Mouse (Mus musculus): ENCODE results near the gene Itga3. TPM values are rescaled to one million over a fixed set of nuclear protein-coding genes. Genes with fewer than 3 reads are reported as not detected.
"Not testable (repeated sequence)": the region's sequence is repeated elsewhere in the genome, so short reads cannot be mapped to it uniquely, and the experiment has no call there.

Gene Itga3
- total RNA-seq, 4 experiments from 2014 or later: 15.0 to 19.9 (median 17.0) TPM

GRCm38 (mm10) chr11:95033617-95034016 lies 43.0 kb downstream of the Itga3 start:
- DNase-seq (ENCODE audit: low spot score in 2 of 2): no peak

GRCm38 (mm10) chr11:95032945-95033344 lies 43.7 kb downstream of the Itga3 start:
- DNase-seq (ENCODE audit: low spot score in 2 of 2): no peak

GRCm38 (mm10) chr11:95027850-95028470 lies 48.6 kb downstream of the Itga3 start:
- DNase-seq (ENCODE audit: low spot score in 2 of 2): no peak

DNA sequence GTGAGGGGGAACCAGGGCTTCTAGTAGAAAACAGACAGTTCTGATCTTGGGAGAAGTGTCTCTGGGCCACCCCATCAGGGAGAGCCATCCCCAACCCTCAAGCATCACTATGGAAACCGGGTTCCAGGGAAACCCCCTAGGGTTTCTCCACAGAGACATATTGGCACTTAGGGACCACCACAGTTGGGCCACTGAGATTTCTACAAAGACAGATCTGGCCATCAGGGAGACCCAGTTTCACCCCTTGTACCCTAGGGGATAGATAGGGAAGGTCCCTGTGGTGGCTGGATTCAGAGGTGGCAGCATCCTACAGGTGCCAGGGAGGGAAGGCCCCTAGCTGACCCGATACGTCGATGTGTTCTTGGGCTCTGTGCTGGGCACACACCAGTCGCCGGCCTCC lies 49.8 kb downstream of the Itga3 start:
- DNase-seq (ENCODE audit: low spot score in 2 of 2): no peak

DNA sequence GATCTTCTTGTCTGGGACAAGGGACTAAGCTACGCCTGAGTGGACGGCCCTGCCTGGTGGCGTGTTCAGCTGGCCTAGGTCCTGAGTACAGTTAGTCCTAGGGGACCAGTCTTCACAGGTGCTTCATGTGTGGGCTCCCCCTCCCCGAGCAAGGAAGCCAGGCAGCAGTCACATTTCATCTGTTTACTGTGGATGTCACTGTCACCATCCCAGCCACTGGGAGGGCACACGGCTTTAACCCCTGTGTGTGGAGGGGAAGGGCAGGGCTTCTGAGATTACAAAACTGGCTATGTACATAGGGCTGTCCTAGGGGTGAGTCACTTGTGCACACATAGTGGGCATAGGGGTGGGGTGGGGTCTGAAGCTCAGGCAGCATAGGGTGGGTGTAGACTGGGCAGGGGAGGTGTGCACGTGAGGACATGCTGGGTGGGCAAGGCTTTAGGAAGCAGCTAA lies 50.5 kb downstream of the Itga3 start:
- no peak for DNase-seq (ENCODE audit: low spot score in 2 of 2)

DNA sequence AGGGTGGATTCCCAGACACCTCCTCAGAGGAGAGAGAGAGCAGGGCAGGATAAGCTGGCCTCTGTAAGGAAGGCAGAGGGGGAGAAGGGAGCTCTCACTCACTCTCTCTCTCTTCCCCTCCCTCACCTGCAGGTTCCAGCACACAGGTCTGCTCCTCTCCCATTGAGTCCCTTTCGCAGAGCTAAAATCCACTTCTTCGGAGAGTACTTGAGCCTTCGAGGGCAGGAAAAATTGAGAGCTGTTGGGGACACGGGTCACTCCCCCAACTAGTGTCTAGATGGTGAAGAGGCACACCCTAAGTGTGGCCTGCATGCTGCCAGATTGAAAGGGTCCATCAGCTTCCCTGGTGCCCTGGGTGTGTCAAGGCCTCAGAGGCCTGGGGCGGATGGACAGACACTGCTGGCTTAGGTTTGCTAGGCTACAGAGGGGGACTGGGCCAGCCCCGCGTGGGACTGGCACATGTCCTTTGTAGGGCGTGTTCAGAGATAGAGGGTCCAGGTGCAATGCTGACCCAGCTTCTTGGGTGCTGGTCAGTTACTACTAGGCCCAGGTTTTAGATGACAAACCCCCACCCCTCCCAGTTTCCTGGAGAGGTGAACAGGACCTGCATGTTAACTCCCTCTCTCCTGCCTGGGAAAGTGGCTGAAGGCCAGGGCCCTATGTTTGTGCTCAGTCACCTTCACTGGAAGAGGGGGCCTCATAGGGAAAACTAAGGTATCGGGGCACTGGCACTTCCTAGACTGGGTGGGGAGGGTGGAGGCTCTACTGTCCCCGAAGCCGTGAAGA lies 51.2 kb downstream of the Itga3 start:
- no peak for DNase-seq (ENCODE audit: low spot score in 2 of 2)

DNA sequence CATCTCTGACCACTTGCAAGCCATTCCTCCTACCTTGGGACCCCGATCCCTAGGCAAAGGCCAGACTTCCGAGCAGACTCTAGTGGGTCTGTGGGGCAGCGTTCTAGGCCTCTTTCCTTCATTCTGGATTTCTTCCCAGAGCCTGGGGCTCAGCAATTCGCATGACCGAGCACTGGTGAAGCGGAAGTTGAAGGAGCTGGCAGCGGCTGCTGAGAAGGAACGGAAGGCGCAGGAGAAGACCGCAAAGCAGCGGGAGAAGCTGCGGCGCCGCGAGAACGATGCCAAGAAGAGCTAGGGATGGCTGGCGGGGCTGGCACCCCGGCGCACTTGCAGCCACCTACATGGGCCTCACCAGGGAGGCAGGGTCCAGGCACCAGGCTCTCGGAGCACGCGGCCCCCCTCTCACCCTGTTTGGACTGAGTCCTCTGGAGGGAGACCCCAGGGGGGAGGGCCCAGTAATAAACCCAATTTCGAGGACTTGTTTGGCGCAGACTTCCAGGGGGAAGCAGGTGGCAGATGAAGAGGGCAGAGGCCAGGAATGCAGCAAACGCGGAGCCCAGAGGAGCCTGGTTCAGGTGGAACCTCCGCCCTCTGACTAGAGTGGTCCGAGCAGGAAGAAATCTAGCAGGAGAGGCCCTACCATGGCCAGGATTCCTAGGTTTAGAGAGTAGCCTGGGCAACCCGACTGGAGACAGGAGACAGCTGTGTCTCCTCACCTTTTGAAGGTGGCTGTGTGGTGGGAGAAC lies 52.0 kb downstream of the Itga3 start:
- DNase-seq (ENCODE audit: low spot score in 2 of 2): peak in 1 of 2 experiments; percentile 62

DNA sequence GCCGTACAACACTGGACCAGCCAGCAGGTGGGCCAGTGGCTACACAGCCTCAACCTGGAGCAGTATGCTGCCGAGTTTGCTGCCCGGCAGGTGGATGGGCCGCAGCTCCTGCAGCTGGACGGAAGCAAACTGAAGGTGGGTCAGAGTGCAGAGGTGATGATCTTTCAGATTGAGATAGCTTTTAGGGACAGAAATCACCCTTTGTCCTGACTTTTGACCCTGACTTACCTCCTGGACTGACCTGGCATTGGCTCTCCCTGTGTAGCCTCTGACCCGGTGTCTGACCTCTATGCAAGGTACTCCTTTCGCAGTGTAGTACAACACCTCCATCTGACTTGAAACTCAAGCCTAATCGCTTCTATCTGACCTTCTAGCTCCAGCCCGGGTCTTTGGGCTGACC lies 53.1 kb downstream of the Itga3 start:
- DNase-seq (ENCODE audit: low spot score in 2 of 2): no peak

DNA sequence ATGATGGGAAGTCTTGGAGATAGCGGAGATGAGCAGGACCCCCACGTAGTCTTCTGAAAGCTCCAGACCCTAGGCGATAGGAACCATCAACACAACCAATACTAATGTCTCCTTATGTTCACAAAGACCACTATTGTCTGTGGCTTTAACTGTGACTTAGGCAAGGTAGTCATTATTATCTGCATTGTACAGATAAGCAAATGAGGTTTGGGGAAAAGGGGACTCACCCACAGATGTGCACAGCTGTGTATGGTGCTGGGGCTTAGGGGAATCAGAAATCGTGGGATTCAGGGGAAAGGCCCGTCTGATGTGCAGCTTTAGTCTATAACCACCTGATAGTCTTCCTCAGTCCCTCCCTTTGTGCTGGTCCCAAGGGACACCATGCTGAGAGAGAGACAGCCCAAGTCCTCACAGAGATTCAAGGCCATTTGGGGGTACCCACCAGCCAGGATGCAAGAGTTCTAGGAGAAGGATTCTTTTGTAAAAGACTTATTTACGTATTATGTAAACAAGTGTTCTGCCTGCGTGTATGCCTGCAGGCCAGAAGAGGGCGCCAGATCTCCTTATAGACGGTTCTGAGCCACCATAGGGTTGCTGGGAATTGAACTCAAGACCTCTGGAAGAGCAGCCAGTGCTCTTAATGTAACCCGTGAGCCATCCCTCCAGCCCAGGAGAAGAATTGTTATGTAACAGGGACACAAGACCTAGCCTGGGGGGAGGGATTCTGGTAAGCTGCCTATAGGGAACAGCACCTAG lies 54.2 kb downstream of the Itga3 start:
- no peak for DNase-seq (ENCODE audit: low spot score in 2 of 2)

DNA sequence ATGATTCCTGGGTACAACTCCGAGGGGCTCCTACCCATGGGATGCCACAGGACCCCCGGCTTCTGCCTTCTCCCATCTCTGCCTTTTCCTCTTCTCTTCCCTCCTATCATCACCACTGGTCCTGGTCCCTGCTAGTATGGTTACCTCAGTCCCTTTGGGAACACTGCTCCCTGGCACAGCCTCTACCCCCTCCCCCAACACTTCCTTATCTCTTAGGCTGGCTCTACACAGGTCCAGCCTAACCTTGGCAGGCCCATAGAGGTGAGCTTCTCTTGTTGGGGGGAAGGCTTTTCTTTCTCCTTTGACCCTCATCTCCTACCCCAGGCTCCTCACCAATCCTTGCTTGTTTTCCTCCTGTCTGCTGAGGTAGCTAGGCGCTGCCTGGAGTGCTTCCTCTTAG lies 61.1 kb downstream of the Itga3 start:
- no peak for DNase-seq (ENCODE audit: low spot score in 2 of 2)

DNA sequence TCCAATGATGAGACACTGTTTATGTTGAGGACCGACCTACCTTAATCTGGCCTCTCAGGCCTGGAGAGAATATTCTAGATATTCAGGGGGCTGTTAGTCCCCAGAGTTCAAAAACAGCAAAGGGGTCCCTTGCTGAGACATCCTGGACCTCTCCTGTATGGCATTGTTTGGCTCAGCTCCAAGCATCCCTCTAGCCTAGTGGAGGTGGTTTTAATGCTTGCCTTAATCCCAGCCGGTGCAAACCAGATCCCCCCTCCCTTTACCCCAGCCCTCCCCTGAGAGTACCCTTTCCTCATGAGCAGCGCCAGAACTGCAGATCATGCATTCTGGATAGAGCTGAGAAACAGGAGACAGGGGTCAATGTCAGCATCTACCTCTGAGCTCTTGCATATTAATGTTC lies 64.1 kb downstream of the Itga3 start:
- DNase-seq (ENCODE audit: low spot score in 2 of 2): no peak

GRCm38 (mm10) chr11:95012075-95012474 lies 64.5 kb downstream of the Itga3 start:
- no peak for DNase-seq (ENCODE audit: low spot score in 2 of 2)

- no peak for DNase-seq (ENCODE audit: low spot score in 2 of 2)
Observed at GRCm38 (mm10) chr11:95011416-95011815, 65.2 kb downstream of the Itga3 start.

DNA sequence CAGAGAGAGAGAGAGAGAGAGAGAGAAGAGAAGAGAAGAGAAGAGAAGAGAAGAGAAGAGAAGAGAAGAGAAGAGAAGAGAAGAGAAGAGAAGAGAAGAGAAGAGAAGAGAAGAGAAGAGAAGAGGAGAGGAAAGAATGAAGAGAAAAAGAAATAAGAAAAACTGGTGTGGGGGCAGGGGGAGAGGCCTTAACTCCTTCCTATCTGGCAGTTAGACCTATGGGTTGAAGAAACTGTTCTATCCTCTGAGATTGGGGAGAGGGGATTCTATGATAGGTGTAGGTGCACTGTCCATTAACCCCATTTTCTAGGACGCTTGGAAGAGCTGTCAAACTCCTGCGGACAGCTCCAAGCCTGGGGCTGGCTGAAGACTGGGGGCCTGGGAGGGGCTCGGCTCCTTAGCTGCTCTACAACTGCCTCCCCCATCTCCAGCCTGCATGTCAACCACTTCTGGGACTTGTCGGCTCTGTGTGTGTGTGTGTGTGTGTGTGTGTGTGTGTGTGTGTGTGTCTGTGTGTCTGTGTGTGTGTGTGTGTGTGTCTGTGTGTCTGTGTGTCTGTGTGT lies 65.7 kb downstream of the Itga3 start:
- not testable (repeated sequence) for DNase-seq (ENCODE audit: low spot score in 2 of 2)

DNA sequence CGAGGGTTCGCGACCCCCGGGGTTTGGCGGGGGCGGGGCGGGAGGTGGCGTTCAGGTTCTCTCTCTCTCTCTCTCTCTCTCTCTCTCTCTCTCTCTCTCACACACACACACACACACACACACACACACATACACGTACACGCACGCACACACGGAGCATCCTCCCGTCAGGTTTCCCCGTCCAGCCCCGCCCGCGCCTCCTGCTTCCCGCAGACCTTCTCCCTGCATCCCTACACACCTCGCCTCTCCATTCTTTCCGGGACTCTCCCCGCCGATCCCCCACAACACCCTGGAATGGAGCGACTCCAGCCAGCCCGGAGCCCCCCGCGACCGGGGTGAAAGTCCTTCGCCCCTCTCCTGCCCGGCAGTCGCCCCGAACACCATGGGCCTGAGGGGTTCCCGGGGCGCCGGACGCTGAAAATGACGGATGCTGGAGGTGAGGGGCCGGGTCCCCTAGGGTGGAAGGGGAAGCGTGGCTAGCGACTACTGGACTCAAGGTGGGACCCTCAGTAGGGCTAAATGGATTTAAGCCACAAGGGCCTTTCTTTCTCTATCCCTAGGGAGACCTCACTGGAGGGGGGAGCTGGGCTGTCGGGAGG lies 66.4 kb downstream of the Itga3 start:
- DNase-seq (ENCODE audit: low spot score in 2 of 2): no peak

DNA sequence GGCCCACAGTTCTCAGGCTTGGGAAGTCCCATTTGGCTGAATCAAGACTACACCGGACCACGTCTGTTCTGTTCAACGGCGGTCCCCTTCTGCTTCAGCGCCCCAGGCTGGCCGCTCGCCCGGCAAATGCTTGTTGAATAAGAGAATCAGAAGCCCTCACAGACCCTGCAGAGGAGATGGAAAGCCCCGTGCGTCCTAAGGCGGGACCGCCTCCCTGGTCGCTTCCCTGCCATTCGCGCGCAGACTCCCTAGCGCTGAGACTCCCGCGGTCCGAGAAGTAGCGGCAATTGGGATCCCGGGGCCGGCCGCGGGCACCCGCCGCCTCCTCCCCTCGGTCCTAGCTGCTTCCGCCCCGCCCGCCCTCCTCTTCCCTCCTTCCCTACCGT lies 67.0 kb downstream of the Itga3 start, which contains the start of gene Samd14:
Gene Samd14 (plus strand): TSS at position 251 of the 386 bp plus-strand sequence.
- DNase-seq (ENCODE audit: low spot score in 2 of 2): peak in 1 of 2 experiments; percentile 71

DNA sequence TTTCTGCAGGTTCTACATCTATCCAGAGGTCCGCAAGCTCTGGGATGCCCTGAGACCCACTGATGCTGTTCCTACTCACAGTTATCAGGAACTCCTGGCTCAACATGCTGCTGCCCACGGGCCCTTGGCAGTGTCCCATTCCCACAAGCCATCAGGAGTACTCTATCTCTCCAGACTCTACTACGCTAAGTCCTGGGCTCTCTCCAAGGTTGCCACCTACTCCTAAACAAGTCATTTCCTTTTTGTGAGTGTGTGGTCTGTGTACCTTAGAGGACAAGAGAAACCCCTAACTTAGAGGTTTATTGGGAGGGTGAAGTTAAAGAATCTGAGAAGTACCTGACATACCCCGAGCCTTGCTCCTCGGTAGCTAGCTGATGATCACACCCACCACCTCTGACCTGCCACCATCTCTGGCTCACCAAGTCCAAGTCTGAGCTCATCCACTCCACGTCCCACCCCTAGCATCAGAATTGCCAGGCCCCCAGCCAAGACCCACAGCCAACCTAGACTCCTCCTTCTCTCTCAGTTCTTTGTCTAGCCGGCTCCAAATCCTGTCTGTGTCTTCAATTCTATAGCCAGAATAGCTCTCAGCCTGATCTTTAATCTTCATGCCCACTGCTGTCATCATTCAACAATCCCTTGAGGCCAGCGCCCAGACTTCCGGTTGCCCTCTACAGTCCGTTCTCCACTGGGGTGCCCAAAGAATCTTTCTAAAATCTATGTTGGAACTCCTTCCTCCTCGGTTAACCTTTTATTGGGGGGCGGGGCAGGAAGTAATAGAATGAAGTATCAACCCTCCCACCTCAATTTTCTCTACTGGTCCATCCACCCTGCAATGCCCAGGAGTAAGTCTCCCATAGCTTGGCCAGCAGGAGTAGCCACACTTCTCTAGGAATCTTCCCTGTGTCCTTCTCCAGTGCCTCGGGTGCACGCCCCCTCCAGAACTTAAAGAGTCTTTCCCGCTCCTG lies 67.7 kb downstream of the Itga3 start:
- DNase-seq (ENCODE audit: low spot score in 2 of 2): no peak

DNA sequence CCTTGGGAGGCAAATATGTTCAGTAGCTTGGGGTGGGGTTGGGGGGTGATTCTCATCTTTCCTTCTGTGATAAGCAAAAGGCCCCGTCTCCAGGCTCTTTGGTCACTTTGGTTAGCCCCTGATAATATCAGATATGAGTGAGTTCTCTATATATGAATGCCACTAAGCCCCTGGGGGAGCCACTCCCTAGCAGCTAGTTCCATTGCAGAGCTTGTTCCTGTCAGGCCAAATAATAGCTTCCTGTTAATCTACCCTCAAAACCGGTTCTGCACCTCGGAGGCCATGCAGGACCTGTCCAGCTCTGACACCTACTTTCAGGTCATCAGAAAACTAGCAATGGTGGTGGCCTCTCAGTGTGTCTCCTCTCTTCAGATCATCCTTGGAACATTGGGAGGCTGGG lies 69.2 kb downstream of the Itga3 start:
- no peak for DNase-seq (ENCODE audit: low spot score in 2 of 2)

DNA sequence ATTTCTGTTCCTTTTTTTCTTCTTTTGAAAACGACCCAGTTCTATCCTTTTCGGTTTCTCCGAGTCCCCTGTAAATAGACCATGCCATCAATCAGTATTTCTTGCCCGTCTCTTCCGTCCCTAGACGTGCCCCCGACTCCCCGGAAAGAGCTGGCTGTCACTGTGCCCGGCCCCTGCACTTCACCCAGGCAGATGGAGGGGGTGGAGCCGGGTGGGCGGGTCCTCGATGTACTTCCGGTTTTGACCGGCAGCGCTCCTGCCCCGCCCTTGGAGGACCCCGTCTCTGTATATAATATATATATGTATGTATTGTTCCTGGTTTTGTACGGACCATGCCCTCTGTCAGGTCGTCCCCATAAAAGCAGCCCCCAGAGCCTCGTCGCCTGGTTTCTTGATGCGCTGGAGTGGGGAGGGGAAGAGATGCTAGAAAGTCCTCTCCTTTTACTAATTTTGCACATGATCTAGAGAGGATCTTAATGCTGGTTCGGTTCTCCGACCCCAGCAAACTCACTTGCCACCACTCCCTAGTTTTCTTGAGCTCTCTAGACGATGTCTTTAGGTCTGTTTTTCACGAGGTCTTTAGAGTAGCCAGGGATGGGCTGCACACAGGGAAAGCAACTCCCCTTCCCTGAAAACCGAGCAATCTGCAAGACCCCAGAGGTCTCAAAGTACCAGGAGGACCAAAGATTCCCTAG lies 69.9 kb downstream of the Itga3 start:
- peak in 1 of 2 experiments; percentile 62 for DNase-seq (ENCODE audit: low spot score in 2 of 2)
